Mouse (Mus musculus) small intestine, adult 2 months (tissue): ENCODE measurements around the gene H2-Eb2.
A peak's percentile ranks its signal among the peaks of the same experiment; 100 is the strongest.

ENCODE experiments used
- CTCF ChIP-seq: fragments of 200-500 bp; IDR thresholded peaks from 2 replicates; pipeline ENCODE4 v1.5.1; 2012; ENCODE audit warnings: low read depth, mild to moderate bottlenecking, control low read depth, inconsistent platforms, low read length, moderate library complexity, mixed read lengths; ENCODE audit not compliant: insufficient replicate concordance, insufficient read length; ENCODE audit errors: extremely low read depth
- POLR2A ChIP-seq: fragments of 200-500 bp; IDR thresholded peaks from 2 replicates; pipeline ENCODE4 v1.6.1; 2012; ENCODE audit warnings: low read depth, mild to moderate bottlenecking, control low read depth, inconsistent platforms, low read length, moderate library complexity

DNA sequence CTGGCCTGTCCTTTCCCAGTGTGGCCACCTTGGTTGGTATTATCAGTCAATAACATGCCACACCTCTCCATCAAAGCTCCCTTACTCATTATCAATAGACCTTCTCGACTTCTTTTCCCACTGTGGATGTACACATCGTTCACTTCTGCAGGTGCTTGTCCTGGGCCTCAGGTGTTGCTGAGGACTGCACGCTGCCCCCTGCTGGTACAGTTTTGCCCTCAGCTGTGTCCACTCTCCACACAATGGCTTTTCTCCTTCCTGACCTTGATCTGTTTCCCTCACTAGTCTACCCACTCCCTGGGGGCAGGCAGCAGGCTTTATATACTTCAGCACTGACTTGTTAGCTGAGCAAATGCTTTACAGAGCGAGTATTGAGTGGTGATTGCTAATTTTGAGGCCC is 39.6 kb upstream of the H2-Eb2 start:
- TF ChIP-seq POLR2A, result no peak
- TF ChIP-seq CTCF, result peak; percentile 89
